Comparison of ENCODE assay signal across 4 mouse cellular contexts in the genomic region with DNA sequence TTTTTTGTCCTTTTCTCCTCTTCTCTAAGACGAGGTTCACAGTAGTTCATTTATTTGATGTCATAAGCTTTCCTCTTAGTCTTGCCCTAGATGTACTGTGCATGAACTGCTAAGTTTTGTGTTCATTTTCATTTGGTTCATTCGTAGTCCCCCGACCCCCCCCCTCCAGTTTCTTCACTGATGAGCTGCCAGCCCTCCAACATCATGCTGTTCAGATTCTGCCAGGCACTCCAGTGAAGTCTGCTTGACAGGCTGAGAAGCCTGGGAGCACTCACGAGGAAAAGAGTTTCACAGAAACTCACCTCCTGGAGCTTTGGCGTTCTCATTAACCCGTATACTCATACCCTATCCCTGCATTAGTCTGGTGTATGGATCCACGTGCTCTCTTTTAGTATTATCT. TPM values are rescaled to one million over a fixed set of nuclear protein-coding genes. Genes with fewer than 3 reads are reported as not detected.
"Had no signal": no experiment of that assay in that cellular context is flagged by ENCODE, and none has a peak within 500 bp of the region (broad histone marks: within the 10 kb centered on the region; RNA-seq: fewer than 3 reads in every experiment).

No protein-coding gene starts in this region.

RNA-seq across cellular contexts. Expression of a gene that starts 42.5 kb away (rescaled TPM):
- total RNA-seq: megakaryocyte, adult 5-6 weeks; megakaryocyte-erythroid progenitor cell, adult 5-6 weeks; monocyte, adult 5-6 weeks; neutrophil, adult 5-6 weeks had no signal
